Mouse (Mus musculus): ENCODE measurements around the gene Rapgef1.

DNA sequence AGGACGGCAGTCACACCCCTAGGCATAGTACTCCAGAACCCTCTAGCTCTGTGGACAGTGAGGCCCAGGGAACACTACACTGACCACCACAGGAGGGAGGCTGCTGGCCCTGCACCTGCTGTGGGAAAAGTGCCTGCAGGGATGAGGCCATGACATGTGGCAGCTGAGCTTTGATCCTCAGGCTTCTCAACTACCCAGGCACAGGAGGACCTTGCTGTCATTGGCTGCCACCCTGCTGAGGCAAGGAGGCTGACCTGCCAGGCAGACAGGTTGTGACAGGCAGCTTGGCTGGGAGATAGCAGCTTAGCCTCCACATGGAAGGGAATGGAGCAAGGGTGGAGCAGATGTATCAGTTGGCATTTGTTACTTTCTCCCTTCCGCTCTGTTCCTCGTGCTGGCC is 86.0 kb downstream of the Rapgef1 start:
- TF ChIP-seq GATA1 (IDR thresholded peaks at IDR 0.05; ENCODE audit: low read length) (no peak), TAL1 (IDR thresholded peaks at IDR 0.05; ENCODE audit: low read length) (no peak)
